In genomic region chr1:157244453-157244790, GRCm38 (mm10) we compare ENCODE assay signal across 9 mouse cellular contexts.
A peak's percentile ranks its signal among the peaks of the same experiment; 100 is the strongest.
DNase-seq lines count a peak whose midpoint lies in the region; ATAC-seq and TF ChIP-seq lines count a peak whose summit lies in the region.
"Had no signal": no experiment of that assay in that cellular context is flagged by ENCODE, and none has a peak within 500 bp of the region (broad histone marks: within the 10 kb centered on the region; RNA-seq: fewer than 3 reads in every experiment).

No protein-coding gene starts in this region.

- peak overlapping the region; percentile 58 for H3K27ac ChIP-seq in heart, embryonic 13.5 days (replicated peaks)
- H3K27ac ChIP-seq in forebrain, embryonic 15.5 days (replicated peaks), result peak overlapping the region; percentile 93
- peak overlapping the region; percentile 93 for H3K27ac ChIP-seq in midbrain, embryonic 14.5 days (replicated peaks; ENCODE audit: low read depth, low read length)
- H3K27ac ChIP-seq in lung, postnatal 0 days (ENCODE audit: low read length), result no peak overlapping the region

- no peaks in the 10 kb centered on the region for H3K27me3 ChIP-seq in heart, embryonic 13.5 days (replicated peaks)
- H3K27me3 ChIP-seq in forebrain, embryonic 15.5 days, result no peaks in the 10 kb centered on the region
- H3K27me3 ChIP-seq in midbrain, embryonic 14.5 days (ENCODE audit: control insufficient read depth, insufficient read depth, low read length), result no peaks in the 10 kb centered on the region
- H3K27me3 ChIP-seq in lung, postnatal 0 days (replicated peaks; ENCODE audit: insufficient read depth, low read length), result no peaks in the 10 kb centered on the region

- ATAC-seq in heart, embryonic 13.5 days (ENCODE audit: extremely low read depth, insufficient number of reproducible peaks, low FRiP score, low TSS enrichment), result no peak
- ATAC-seq in forebrain, embryonic 15.5 days (replicated peaks), result peak; percentile 71
- ATAC-seq in midbrain, embryonic 14.5 days (ENCODE audit: low FRiP score, low TSS enrichment), result peak; percentile 85
- ATAC-seq in lung, postnatal 0 days, result no peak

- H3K4me3 ChIP-seq in heart, embryonic 13.5 days, result peak overlapping the region; percentile 26
- peak overlapping the region; percentile 43 for H3K4me3 ChIP-seq in forebrain, embryonic 15.5 days
- peak overlapping the region; percentile 36 for H3K4me3 ChIP-seq in midbrain, embryonic 14.5 days (replicated peaks; ENCODE audit: low read depth, low read length)
- no peak overlapping the region for H3K4me3 ChIP-seq in lung, postnatal 0 days (ENCODE audit: low read depth, low read length)

- TF ChIP-seq EP300 in lung, postnatal 0 days (IDR thresholded peaks at IDR 0.05), result no peak

- no peak for TF ChIP-seq CTCF in lung, postnatal 0 days (IDR thresholded peaks at IDR 0.05)

- WGBS in heart, embryonic 13.5 days, result 52% methylated on average over 5 of the region's 5 CpGs
- 12% methylated on average over 5 of the region's 5 CpGs for WGBS in forebrain, embryonic 15.5 days
- WGBS in midbrain, embryonic 14.5 days, result 11% methylated on average over 5 of the region's 5 CpGs
- WGBS in lung, postnatal 0 days, result 50% methylated on average over 5 of the region's 5 CpGs

- peak overlapping the region; percentile 55 for H3K4me2 ChIP-seq in heart, embryonic 13.5 days
- peak overlapping the region; percentile 43 for H3K4me2 ChIP-seq in forebrain, embryonic 15.5 days (replicated peaks)
- peak overlapping the region; percentile 57 for H3K4me2 ChIP-seq in midbrain, embryonic 14.5 days (ENCODE audit: low read length)
- H3K4me2 ChIP-seq in lung, postnatal 0 days (replicated peaks; ENCODE audit: low read depth, low read length), result no peak overlapping the region

- H3K36me3 ChIP-seq in heart, embryonic 13.5 days, result no peaks in the 10 kb centered on the region
- no peaks in the 10 kb centered on the region for H3K36me3 ChIP-seq in forebrain, embryonic 15.5 days
- no peaks in the 10 kb centered on the region for H3K36me3 ChIP-seq in midbrain, embryonic 14.5 days (ENCODE audit: control insufficient read depth, insufficient read depth, low read length)
- no peaks in the 10 kb centered on the region for H3K36me3 ChIP-seq in lung, postnatal 0 days (ENCODE audit: insufficient read depth, low read length)

- no peak for DNase-seq in heart, adult 8-10 months (ENCODE audit: low spot score)
- peak; percentile 57 for DNase-seq in embryo, embryonic 10 days (ENCODE audit: low spot score)
- DNase-seq in midbrain, embryonic 14.5 days, result peak; percentile 83
- DNase-seq in kidney, adult 11 months, result no peak
- DNase-seq in gastrocnemius, postnatal 10 days, result no peak
- DNase-seq in lung, postnatal 0 days (ENCODE audit: low spot score), result no peak
- DNase-seq: thymus, postnatal 4 days had no signal

- H3K9me3 ChIP-seq in heart, embryonic 13.5 days, result no peaks in the 10 kb centered on the region
- H3K9me3 ChIP-seq in forebrain, embryonic 15.5 days, result no peaks in the 10 kb centered on the region
- no peaks in the 10 kb centered on the region for H3K9me3 ChIP-seq in midbrain, embryonic 14.5 days (ENCODE audit: control insufficient read depth, low read length)
- no peaks in the 10 kb centered on the region for H3K9me3 ChIP-seq in lung, postnatal 0 days (ENCODE audit: low read length)

- H3K9ac ChIP-seq in heart, embryonic 13.5 days, result 0 out of 2 replicates have a peak overlapping the region, but pooled peaks have one; percentile 33
- peak overlapping the region; percentile 60 for H3K9ac ChIP-seq in forebrain, embryonic 15.5 days (replicated peaks)
- H3K9ac ChIP-seq in midbrain, embryonic 14.5 days (replicated peaks; ENCODE audit: low read length), result peak overlapping the region; percentile 59
- H3K9ac ChIP-seq in lung, postnatal 0 days (replicated peaks; ENCODE audit: low read depth), result no peak overlapping the region

- H3K4me1 ChIP-seq in heart, embryonic 13.5 days, result peaks cover 18% of the 10 kb centered on the region
- peaks cover 21% of the 10 kb centered on the region for H3K4me1 ChIP-seq in forebrain, embryonic 15.5 days
- H3K4me1 ChIP-seq in midbrain, embryonic 14.5 days (ENCODE audit: control insufficient read depth, insufficient read depth, low read length), result 0 out of 2 replicates have a peak, but pooled peaks cover 5% of the 10 kb centered on the region
- H3K4me1 ChIP-seq in lung, postnatal 0 days (ENCODE audit: insufficient read depth, low read depth, low read length), result no peaks in the 10 kb centered on the region

Comparison
In these comparisons a context has a peak if more than half of its experiments do, and no peak if none do; other contexts are left out.
1. ATAC-seq: peak in forebrain, embryonic 15.5 days (single experiment) and midbrain, embryonic 14.5 days (single experiment); none in heart, embryonic 13.5 days (single experiment) and lung, postnatal 0 days (single experiment).
2. DNase-seq: peak in embryo, embryonic 10 days (single experiment) and midbrain, embryonic 14.5 days (single experiment); none in heart, adult 8-10 months (single experiment), kidney, adult 11 months (single experiment), gastrocnemius, postnatal 10 days (single experiment) and lung, postnatal 0 days (single experiment).